In the genomic region with DNA sequence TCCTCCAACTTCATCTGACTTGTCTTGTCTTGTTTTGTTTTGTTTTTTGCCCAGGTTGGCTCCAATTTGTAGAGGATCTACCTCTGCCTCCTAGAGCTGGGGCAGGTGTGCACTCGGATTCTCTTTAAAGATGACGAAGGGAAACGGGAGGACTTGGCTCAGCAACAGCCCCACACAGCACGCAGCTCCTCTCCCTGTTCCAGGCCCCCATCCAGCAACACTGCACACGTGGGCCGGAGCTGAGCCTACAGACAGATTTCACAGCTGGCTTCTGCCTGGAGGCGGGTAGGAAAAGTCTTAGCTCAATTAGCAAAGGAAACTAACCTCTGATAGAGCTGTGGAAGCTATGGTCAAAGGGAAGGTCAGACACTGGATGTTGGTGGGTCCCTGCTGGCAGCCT, we compare ENCODE assay signal across 13 mouse cellular contexts. TPM values are rescaled to one million over a fixed set of nuclear protein-coding genes. Genes with fewer than 3 reads are reported as not detected.
A peak's percentile ranks its signal among the peaks of the same experiment; 100 is the strongest.
DNase-seq lines count a peak whose midpoint lies in the region; ATAC-seq and TF ChIP-seq lines count a peak whose summit lies in the region.
"Had no signal": no experiment of that assay in that cellular context is flagged by ENCODE, and none has a peak within 500 bp of the region (broad histone marks: within the 10 kb centered on the region; RNA-seq: fewer than 3 reads in every experiment).

No protein-coding gene starts in this region.

- no peak overlapping the region for H3K9ac ChIP-seq in forebrain, embryonic 12.5 days
- H3K9ac ChIP-seq in stomach, postnatal 0 days (ENCODE audit: low read length) = no peak overlapping the region
- H3K9ac ChIP-seq: liver, embryonic 13.5 days; stomach, embryonic 15.5 days had no signal

- no peak for TF ChIP-seq CTCF in stomach, postnatal 0 days (IDR thresholded peaks at IDR 0.05; ENCODE audit: low read depth)

- no peaks in the 10 kb centered on the region for H3K27me3 ChIP-seq in forebrain, embryonic 12.5 days
- H3K27me3 ChIP-seq in stomach, postnatal 0 days (ENCODE audit: control insufficient read depth, insufficient read depth, low read length) = no peaks in the 10 kb centered on the region
- H3K27me3 ChIP-seq: liver, embryonic 13.5 days; stomach, embryonic 15.5 days had no signal

- H3K4me2 ChIP-seq in forebrain, embryonic 12.5 days = no peak overlapping the region
- no peak overlapping the region for H3K4me2 ChIP-seq in stomach, postnatal 0 days (replicated peaks; ENCODE audit: low read depth)
- H3K4me2 ChIP-seq: liver, embryonic 13.5 days; midbrain, embryonic 11.5 days; stomach, embryonic 15.5 days had no signal

- H3K4me1 ChIP-seq in forebrain, embryonic 12.5 days = no peaks in the 10 kb centered on the region
- H3K4me1 ChIP-seq in stomach, postnatal 0 days (replicated peaks; ENCODE audit: control insufficient read depth, insufficient read depth) = no peaks in the 10 kb centered on the region
- H3K4me1 ChIP-seq: liver, embryonic 13.5 days; stomach, embryonic 15.5 days had no signal

- TF ChIP-seq EP300 in stomach, postnatal 0 days (optimal IDR thresholded peaks at IDR 0.05) = no peak

- 78% methylated on average over 7 of the region's 7 CpGs for WGBS in forebrain, embryonic 12.5 days
- WGBS in stomach, postnatal 0 days = 51% methylated on average over 7 of the region's 7 CpGs

- no peaks in the 10 kb centered on the region for H3K36me3 ChIP-seq in forebrain, embryonic 12.5 days (replicated peaks)
- no peaks in the 10 kb centered on the region; the same call in 1 of the 2 replicates for H3K36me3 ChIP-seq in stomach, postnatal 0 days (ENCODE audit: control insufficient read depth, insufficient read depth, low read length)
- H3K36me3 ChIP-seq: liver, embryonic 13.5 days; stomach, embryonic 15.5 days had no signal

- no peak overlapping the region for H3K4me3 ChIP-seq in forebrain, embryonic 12.5 days (replicated peaks)
- no peak overlapping the region for H3K4me3 ChIP-seq in stomach, postnatal 0 days (ENCODE audit: low read depth, low read length)
- H3K4me3 ChIP-seq: liver, embryonic 13.5 days; stomach, embryonic 15.5 days had no signal

- DNase-seq in layer of hippocampus, adult 11-12 months (ENCODE audit: low spot score) = peak; percentile 75
- no peak for DNase-seq in layer of hippocampus, adult 9-10 months (ENCODE audit: low spot score)
- peak; percentile 63 for DNase-seq in heart, adult 8-10 months (ENCODE audit: low spot score)
- DNase-seq in layer of hippocampus, postnatal 36 days = peak; percentile 65 to 74
- peak; percentile 62 for DNase-seq in right cerebral cortex, postnatal 14 days
- no peak for DNase-seq in thymus, postnatal 25 days
- DNase-seq in stomach, postnatal 0 days (ENCODE audit: low spot score) = no peak
- DNase-seq: B cell, adult 2 months; liver, embryonic 13.5 days had no signal

- no peak for ATAC-seq in forebrain, embryonic 12.5 days (ENCODE audit: low FRiP score)
- no peak for ATAC-seq in stomach, postnatal 0 days (ENCODE audit: low FRiP score, low TSS enrichment)

- no peaks in the 10 kb centered on the region for H3K9me3 ChIP-seq in forebrain, embryonic 12.5 days
- H3K9me3 ChIP-seq in stomach, postnatal 0 days (ENCODE audit: control insufficient read depth, low read length) = no peaks in the 10 kb centered on the region
- H3K9me3 ChIP-seq: liver, embryonic 13.5 days; stomach, embryonic 15.5 days had no signal

- H3K27ac ChIP-seq in forebrain, embryonic 12.5 days = no peak overlapping the region
- H3K27ac ChIP-seq in stomach, postnatal 0 days (replicated peaks) = no peak overlapping the region
- H3K27ac ChIP-seq: liver, embryonic 13.5 days; stomach, embryonic 15.5 days had no signal

RNA-seq across cellular contexts. Expression of a gene that starts 17.4 kb away (rescaled TPM):
- 100 to 1,000 TPM; 501 to 520 (median 513) TPM for total RNA-seq in heart, adult 8-10 months (2022)
- total RNA-seq in layer of hippocampus, postnatal 36 days (2021) = 100 to 1,000 TPM; 121 to 127 TPM
- polyA plus RNA-seq in forebrain, embryonic 12.5 days (2016; fragmentation: Nextera tagmentation; extraction: Ambion mirVana) = 10.8 and 12.4 TPM in 2 replicates
- polyA plus RNA-seq in stomach, postnatal 0 days (2015; fragmentation: Nextera tagmentation; extraction: Ambion mirVana) = 12.5 and 14.4 TPM in 2 replicates

RNA-seq across cellular contexts. Expression of a gene that starts 18.4 kb away (rescaled TPM):
- 100 to 1,000 TPM; 117 to 141 (median 135) TPM for total RNA-seq in heart, adult 8-10 months (2022)
- 100 to 1,000 TPM; 101 to 105 TPM for total RNA-seq in layer of hippocampus, postnatal 36 days (2021)
- 108 and 123 TPM in 2 replicates for polyA plus RNA-seq in forebrain, embryonic 12.5 days (2016; fragmentation: Nextera tagmentation; extraction: Ambion mirVana)
- polyA plus RNA-seq in stomach, postnatal 0 days (2015; fragmentation: Nextera tagmentation; extraction: Ambion mirVana) = 117 and 118 TPM in 2 replicates

RNA-seq across cellular contexts. Expression of a gene that starts 41.2 kb away (rescaled TPM):
- 1 to 10 TPM; 6.3 to 8.5 (median 7.6) TPM for total RNA-seq in heart, adult 8-10 months (2022)
- total RNA-seq in layer of hippocampus, postnatal 36 days (2021) = 10 to 100 TPM in 1 of 2 experiments, 1 to 10 TPM in 1; 9.9 to 11.0 TPM
- 20.2 and 20.8 TPM in 2 replicates for polyA plus RNA-seq in forebrain, embryonic 12.5 days (2016; fragmentation: Nextera tagmentation; extraction: Ambion mirVana)
- polyA plus RNA-seq in stomach, postnatal 0 days (2015; fragmentation: Nextera tagmentation; extraction: Ambion mirVana) = 7.1 and 7.4 TPM in 2 replicates

RNA-seq across cellular contexts. Expression of a gene that starts 57.2 kb away (rescaled TPM):
- under 1 TPM; 0.31 to 0.79 (median 0.46) TPM for total RNA-seq in heart, adult 8-10 months (2022)
- total RNA-seq in layer of hippocampus, postnatal 36 days (2021) = 10 to 100 TPM; 47.1 to 57.8 TPM
- polyA plus RNA-seq in forebrain, embryonic 12.5 days (2016; fragmentation: Nextera tagmentation; extraction: Ambion mirVana) = 0.29 and 0.81 TPM in 2 replicates
- polyA plus RNA-seq in stomach, postnatal 0 days (2015; fragmentation: Nextera tagmentation; extraction: Ambion mirVana) = 0.02 and 0.15 TPM in 2 replicates
- polyA plus RNA-seq: kidney, embryonic 14.5 days; liver, embryonic 13.5 days had no signal

Comparison
In these comparisons a context has a peak if more than half of its experiments do, and no peak if none do; other contexts are left out.
1. DNase-seq: peak in layer of hippocampus, adult 11-12 months (single experiment), heart, adult 8-10 months (single experiment), layer of hippocampus, postnatal 36 days (2 of 2) and right cerebral cortex, postnatal 14 days (single experiment); none in layer of hippocampus, adult 9-10 months (single experiment), thymus, postnatal 25 days (single experiment) and stomach, postnatal 0 days (single experiment).